Mouse (Mus musculus): ENCODE measurements around the gene Tm7sf2.
A peak's percentile ranks its signal among the peaks of the same experiment; 100 is the strongest.

Tm7sf2 gene

GRCm38 (mm10) chr19:6044102-6044501, 24.1 kb downstream of the Tm7sf2 start:
- DNase-seq (ENCODE audit: low read depth): peak; percentile 81

GRCm38 (mm10) chr19:6042293-6042692, 25.9 kb downstream of the Tm7sf2 start:
- no peak for DNase-seq (ENCODE audit: low read depth)

GRCm38 (mm10) chr19:6040002-6040401, 28.2 kb downstream of the Tm7sf2 start:
- peak; percentile 43 for DNase-seq (ENCODE audit: low read depth)

- no peak for DNase-seq (ENCODE audit: low read depth)
Observed at GRCm38 (mm10) chr19:6038326-6038725, 29.8 kb downstream of the Tm7sf2 start.

GRCm38 (mm10) chr19:6037695-6038094, 30.5 kb downstream of the Tm7sf2 start:
- no peak for DNase-seq (ENCODE audit: low read depth)

GRCm38 (mm10) chr19:6035966-6036585, 32.1 kb downstream of the Tm7sf2 start:
- DNase-seq (ENCODE audit: low read depth): no peak

GRCm38 (mm10) chr19:6030520-6031280, 37.5 kb downstream of the Tm7sf2 start:
- peak; percentile 42 for DNase-seq (ENCODE audit: low read depth)

- no peak for DNase-seq (ENCODE audit: low read depth)
Observed at GRCm38 (mm10) chr19:6029426-6029825, 38.7 kb downstream of the Tm7sf2 start.

GRCm38 (mm10) chr19:6028991-6029390, 39.2 kb downstream of the Tm7sf2 start:
- DNase-seq (ENCODE audit: low read depth): peak; percentile 82

- no peak for DNase-seq (ENCODE audit: low read depth)
Observed at GRCm38 (mm10) chr19:6023930-6024329, 44.2 kb downstream of the Tm7sf2 start.

GRCm38 (mm10) chr19:6023059-6023458, 45.1 kb downstream of the Tm7sf2 start:
- no peak for DNase-seq (ENCODE audit: low read depth)

- DNase-seq (ENCODE audit: low read depth): peak; percentile 66
Observed at GRCm38 (mm10) chr19:6020276-6020675, 47.9 kb downstream of the Tm7sf2 start.

GRCm38 (mm10) chr19:6018142-6019089, 49.8 kb downstream of the Tm7sf2 start:
- DNase-seq (ENCODE audit: low read depth): peak; percentile 97

- peak; percentile 66 for DNase-seq (ENCODE audit: low read depth)
Observed at GRCm38 (mm10) chr19:6016532-6016931, 51.6 kb downstream of the Tm7sf2 start.

GRCm38 (mm10) chr19:6015511-6016315, 52.5 kb downstream of the Tm7sf2 start, which contains the start of gene Capn1:
Capn1 (minus strand) TSS chr19:6015897.
- DNase-seq (ENCODE audit: low read depth): peak; percentile 82

- peak; percentile 81 for DNase-seq (ENCODE audit: low read depth)
Observed at GRCm38 (mm10) chr19:6014991-6015510, 53.1 kb downstream of the Tm7sf2 start.

GRCm38 (mm10) chr19:6013691-6014090, 54.5 kb downstream of the Tm7sf2 start:
- no peak for DNase-seq (ENCODE audit: low read depth)
